Mouse (Mus musculus): ENCODE data around the gene Flnc.
A peak's percentile ranks its signal among the peaks of the same experiment; 100 is the strongest.
"Not testable (repeated sequence)": the region's sequence is repeated elsewhere in the genome, so short reads cannot be mapped to it uniquely, and the experiment has no call there.

The Flnc gene

GRCm38 (mm10) chr6:29433038-29433803 lies at the start of gene Flnc:
Gene Flnc, plus strand, starts transcription at chr6:29433256.
- DNase-seq (ENCODE audit: low spot score) = peak; percentile 58

- peak; percentile 71 for DNase-seq (ENCODE audit: low spot score)
Measured at GRCm38 (mm10) chr6:29388052-29388518, 45.0 kb upstream of the Flnc start, which contains the start of gene Opn1sw. Gene Opn1sw, minus strand, starts transcription at chr6:29388468.

- peak; percentile 96 for DNase-seq (ENCODE audit: low spot score)
Measured at GRCm38 (mm10) chr6:29388606-29389080, 44.4 kb upstream of the Flnc start.

- no peak for DNase-seq (ENCODE audit: low spot score)
Measured at GRCm38 (mm10) chr6:29389425-29389824, 43.6 kb upstream of the Flnc start.

- not testable (repeated sequence) for DNase-seq (ENCODE audit: low spot score)
Measured at GRCm38 (mm10) chr6:29390500-29390899, 42.6 kb upstream of the Flnc start.

- DNase-seq (ENCODE audit: low spot score) = not testable (repeated sequence)
Measured at GRCm38 (mm10) chr6:29391241-29391640, 41.8 kb upstream of the Flnc start.

GRCm38 (mm10) chr6:29391802-29392201 lies 41.3 kb upstream of the Flnc start:
- no peak for DNase-seq (ENCODE audit: low spot score)

- no peak for DNase-seq (ENCODE audit: low spot score)
Measured at GRCm38 (mm10) chr6:29394286-29394685, 38.8 kb upstream of the Flnc start.

GRCm38 (mm10) chr6:29395910-29396713 lies 36.9 kb upstream of the Flnc start, which contains the start of gene Ccdc136:
Gene Ccdc136, plus strand, starts transcription at chr6:29396309.
- DNase-seq (ENCODE audit: low spot score) = peak; percentile 85

GRCm38 (mm10) chr6:29396714-29397540 lies 36.1 kb upstream of the Flnc start:
- no peak for DNase-seq (ENCODE audit: low spot score)

- DNase-seq (ENCODE audit: low spot score) = no peak
Measured at GRCm38 (mm10) chr6:29397575-29397974, 35.5 kb upstream of the Flnc start.

GRCm38 (mm10) chr6:29399851-29400250 lies 33.2 kb upstream of the Flnc start:
- no peak for DNase-seq (ENCODE audit: low spot score)

GRCm38 (mm10) chr6:29402693-29403342 lies 30.2 kb upstream of the Flnc start:
- no peak for DNase-seq (ENCODE audit: low spot score)

- DNase-seq (ENCODE audit: low spot score) = no peak
Measured at GRCm38 (mm10) chr6:29406412-29406811, 26.6 kb upstream of the Flnc start.

GRCm38 (mm10) chr6:29415446-29415845 lies 17.6 kb upstream of the Flnc start:
- no peak for DNase-seq (ENCODE audit: low spot score)

GRCm38 (mm10) chr6:29420596-29420995 lies 12.5 kb upstream of the Flnc start:
- DNase-seq (ENCODE audit: low spot score) = no peak

- no peak for DNase-seq (ENCODE audit: low spot score)
Measured at GRCm38 (mm10) chr6:29425118-29425517, 7.9 kb upstream of the Flnc start.

- no peak for DNase-seq (ENCODE audit: low spot score)
Measured at GRCm38 (mm10) chr6:29426331-29426730, 6.7 kb upstream of the Flnc start.

- DNase-seq (ENCODE audit: low spot score) = no peak
Measured at GRCm38 (mm10) chr6:29428171-29428570, 4.9 kb upstream of the Flnc start.

GRCm38 (mm10) chr6:29430681-29431420 lies 2.2 kb upstream of the Flnc start:
- peak; percentile 85 for DNase-seq (ENCODE audit: low spot score)

- DNase-seq (ENCODE audit: low spot score) = peak; percentile 59
Measured at GRCm38 (mm10) chr6:29431473-29431872, 1.6 kb upstream of the Flnc start.

Measured in MN1 (cell line).